Mouse (Mus musculus) Muller cell, postnatal 12 days (primary cell): ENCODE results near the gene Asphd2.
"Not testable (repeated sequence)": the region's sequence is repeated elsewhere in the genome, so short reads cannot be mapped to it uniquely, and the experiment has no call there.

Experiments used
- DNase-seq: peaks from one replicate; pipeline ENCODE4 v3.0.0-alpha.2; 2015; ENCODE audit errors: inconsistent ontology term

Asphd2 gene

DNA sequence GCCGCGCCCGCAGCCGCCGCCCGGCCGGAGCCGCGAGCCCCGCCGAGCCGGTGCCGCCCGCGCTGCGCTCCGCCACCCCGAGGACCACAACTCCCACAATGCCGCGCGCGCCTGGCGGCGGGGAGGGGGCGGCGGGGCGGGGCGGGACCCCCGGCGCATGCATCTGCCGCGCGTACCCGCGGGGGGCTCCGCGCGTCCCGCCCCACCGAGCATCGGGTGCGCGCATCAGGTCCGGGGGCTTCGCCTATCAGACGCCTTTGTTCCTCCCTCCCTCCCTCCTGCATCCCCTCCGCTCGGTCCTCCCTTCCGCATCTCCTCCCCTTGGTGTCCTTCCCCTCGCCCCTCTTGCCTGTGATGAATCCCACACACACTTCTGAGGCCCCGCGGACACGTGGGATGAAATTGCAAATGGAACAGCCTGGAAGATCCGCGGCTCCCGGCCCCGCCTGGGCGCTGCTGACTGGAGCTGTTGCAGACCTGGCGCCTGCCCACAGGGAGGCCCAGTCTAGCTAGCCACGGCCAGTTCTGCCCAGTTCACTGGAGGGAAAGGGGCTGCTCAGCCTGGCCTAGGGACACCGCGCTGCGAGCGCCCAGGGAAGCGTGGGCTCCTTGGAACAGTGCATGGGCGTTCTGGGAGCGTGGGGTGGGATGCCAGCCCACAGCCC is at the start of gene Asphd2:
Gene Asphd2 (minus strand): TSS at position 88 of the 665 bp plus-strand sequence.
- peak; percentile 76 for DNase-seq

GRCm38 (mm10) chr5:112438535-112438934 is 43.9 kb upstream of the Asphd2 start:
- no peak for DNase-seq

DNA sequence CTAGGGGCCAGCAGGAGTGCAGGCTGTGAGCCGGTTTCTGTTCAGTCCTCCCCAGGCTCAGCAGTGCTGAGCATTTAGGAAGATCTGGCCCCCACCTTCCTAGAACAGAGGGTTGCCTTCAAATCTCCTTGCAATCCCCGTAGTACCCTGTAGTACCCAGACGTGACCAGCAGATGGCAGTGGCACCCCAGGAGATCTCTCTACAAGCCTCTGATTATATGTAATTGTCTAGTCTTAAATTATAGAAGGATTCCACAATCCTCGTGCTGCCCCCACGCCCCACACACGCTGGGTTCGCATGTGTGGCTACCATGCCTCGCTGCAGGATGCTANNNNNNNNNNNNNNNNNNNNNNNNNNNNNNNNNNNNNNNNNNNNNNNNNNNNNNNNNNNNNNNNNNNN is 38.3 kb upstream of the Asphd2 start:
- DNase-seq: peak; percentile 67

DNA sequence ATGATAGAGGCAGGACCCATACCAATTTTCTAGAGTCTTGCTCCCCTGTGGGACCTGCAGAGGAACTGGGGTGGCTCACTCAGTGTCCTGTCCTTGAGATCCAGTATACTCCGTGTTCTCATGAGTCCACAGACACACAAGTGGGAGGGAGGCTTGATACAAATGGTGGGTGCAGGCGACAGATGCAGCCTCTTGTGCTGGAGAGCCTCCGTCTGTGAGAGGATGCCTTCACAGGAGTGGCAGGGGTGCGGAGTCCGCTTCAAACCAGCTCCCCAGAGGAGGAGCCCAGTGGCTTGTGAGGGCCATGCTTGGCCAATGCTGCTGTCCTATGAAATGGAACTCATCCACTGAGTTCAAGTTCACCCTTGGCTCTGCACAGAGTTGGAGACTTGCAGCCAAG is 37.4 kb upstream of the Asphd2 start:
- no peak for DNase-seq

GRCm38 (mm10) chr5:112431120-112431775 is 36.6 kb upstream of the Asphd2 start:
- DNase-seq: no peak

DNA sequence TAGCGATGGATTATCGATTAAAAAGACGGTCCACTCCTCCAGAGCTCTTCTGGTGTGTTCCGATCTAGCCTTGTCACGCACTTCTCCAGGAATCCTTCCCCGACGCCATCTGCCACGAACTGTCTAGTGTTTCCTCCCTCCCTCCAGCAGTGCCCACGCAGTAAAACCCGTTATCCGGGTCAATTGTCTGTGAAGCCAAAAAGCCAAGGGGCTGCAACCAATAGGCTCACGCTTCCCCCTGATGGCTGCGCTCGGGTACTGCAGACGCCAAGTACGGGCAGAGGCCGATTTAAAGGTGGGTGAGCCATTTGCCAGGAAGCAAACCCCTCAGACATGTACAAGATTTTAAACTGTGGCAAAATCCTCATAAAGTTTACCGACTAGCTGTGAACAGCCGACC is 34.3 kb upstream of the Asphd2 start:
- DNase-seq: peak; percentile 62

- DNase-seq: peak; percentile 49
Measured at GRCm38 (mm10) chr5:112427283-112427682, 32.6 kb upstream of the Asphd2 start.

GRCm38 (mm10) chr5:112426635-112427034 is 32.0 kb upstream of the Asphd2 start:
- DNase-seq: no peak

GRCm38 (mm10) chr5:112419535-112419934 is 24.9 kb upstream of the Asphd2 start:
- no peak for DNase-seq

- no peak for DNase-seq
Measured at GRCm38 (mm10) chr5:112418023-112418422, 23.4 kb upstream of the Asphd2 start.

GRCm38 (mm10) chr5:112416673-112417072 is 22.0 kb upstream of the Asphd2 start:
- DNase-seq: no peak

DNA sequence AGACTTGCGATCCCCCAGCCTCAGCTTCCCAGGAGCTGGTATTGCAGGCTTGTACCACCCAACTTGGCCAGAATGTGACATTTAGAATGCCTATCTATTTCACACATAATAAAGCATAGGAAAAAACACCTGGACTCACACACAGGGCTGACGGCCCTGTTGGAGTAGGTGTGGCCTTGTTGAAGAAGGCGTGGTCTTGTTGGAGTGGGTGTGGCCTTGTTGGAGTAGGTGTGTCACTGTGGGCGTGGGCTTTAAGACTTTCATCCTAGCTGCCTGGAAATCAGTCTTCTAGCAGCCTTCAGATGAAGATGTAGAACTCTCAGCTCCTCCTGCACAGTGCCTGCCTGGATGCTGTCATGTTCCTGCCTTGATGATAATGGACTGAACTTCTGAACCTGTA is 18.1 kb upstream of the Asphd2 start:
- not testable (repeated sequence) for DNase-seq

GRCm38 (mm10) chr5:112411514-112412335 is 17.1 kb upstream of the Asphd2 start:
- DNase-seq: peak; percentile 58

DNA sequence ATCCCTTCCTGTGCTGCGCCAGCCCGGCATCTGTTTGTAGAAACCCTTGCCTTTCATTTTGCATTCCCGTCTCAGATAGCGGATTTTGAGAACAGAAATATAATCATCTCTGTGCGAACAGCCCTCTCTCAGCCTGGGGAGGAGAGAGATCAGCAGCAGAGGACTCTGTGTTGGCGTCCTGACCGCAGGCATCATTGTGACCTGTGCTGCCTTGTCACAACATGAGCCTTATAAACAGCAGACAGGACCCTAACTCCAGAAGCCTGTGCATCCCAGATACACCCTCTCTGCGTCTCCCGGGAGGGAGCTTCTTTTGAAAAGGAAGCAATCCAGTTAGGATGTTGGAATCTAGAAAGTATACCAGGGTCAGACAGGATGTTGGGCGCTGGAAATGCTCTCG is 16.4 kb upstream of the Asphd2 start:
- no peak for DNase-seq

GRCm38 (mm10) chr5:112409274-112409673 is 14.6 kb upstream of the Asphd2 start:
- no peak for DNase-seq

GRCm38 (mm10) chr5:112406017-112406416 is 11.4 kb upstream of the Asphd2 start:
- DNase-seq: peak; percentile 50

DNA sequence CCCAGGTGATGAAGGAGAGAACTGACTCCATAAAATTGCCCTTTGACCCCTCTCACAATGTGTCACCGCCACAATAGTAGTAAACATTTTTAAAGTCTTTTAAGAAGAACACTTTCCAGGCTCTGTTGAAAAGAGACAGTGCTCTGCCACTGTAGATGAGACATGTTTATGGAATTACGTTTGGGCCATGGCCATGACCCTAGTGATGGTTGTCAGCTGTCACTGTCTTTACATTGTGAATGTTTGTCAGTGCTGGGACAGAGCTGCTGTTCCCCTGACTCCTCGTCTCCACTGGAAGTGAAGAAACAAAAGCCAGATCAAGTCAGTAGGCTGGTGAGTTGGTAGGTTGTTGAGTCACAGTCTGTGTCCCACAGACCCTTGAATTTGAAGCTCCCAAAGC is 7.8 kb upstream of the Asphd2 start:
- DNase-seq: no peak

GRCm38 (mm10) chr5:112399284-112399683 is 4.6 kb upstream of the Asphd2 start:
- no peak for DNase-seq

DNA sequence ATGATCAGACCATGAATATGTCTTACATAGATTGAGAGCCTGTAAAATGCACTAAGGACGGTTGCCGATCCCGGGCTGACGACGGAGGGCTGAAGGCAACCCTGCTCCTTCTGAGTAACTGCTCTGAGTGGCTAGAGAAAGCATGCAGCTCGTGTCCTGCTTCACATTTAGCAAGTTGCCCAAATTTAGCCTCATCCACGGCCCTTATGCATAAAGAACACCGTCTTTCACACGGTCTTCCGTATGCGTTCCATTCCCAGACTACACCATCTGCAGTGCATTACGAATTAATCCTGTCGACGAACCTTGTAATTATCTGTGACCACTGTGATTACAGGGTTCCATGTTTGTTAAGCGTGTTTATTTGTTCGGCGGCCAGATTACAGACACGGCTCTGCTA is 1.4 kb upstream of the Asphd2 start:
- DNase-seq: no peak

GRCm38 (mm10) chr5:112394415-112394763 is 277 bp downstream of the Asphd2 start:
- peak; percentile 9 for DNase-seq

- DNase-seq: no peak
Measured at GRCm38 (mm10) chr5:112393741-112394414, 788 bp downstream of the Asphd2 start.

- DNase-seq: no peak
Measured at GRCm38 (mm10) chr5:112391676-112392323, 2.9 kb downstream of the Asphd2 start.
